Mouse (Mus musculus): Measurements from ENCODE around the gene Rtn1.

DNA sequence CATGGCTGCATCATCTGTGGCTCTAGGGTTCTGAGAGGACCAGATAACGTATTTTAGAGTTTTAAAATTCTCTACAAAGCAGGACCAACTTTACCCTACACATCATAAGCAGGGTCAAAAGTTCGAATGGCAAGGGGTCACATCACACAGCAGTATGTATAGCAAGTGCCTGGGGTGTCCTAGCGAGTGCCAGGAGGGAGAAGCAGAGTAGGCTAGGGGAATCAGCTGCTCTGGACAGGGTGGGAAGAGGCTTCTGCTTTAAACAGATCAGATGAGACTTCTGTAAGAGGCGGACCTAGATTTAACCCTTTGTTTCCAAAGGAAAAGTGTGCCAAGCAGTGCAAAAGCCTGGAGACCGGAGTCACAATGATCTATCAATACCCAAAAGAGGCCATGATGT lies 103.4 kb downstream of the Rtn1 start:
- no peak for TF ChIP-seq EP300 (IDR thresholded peaks at IDR 0.05; ENCODE audit: low read depth)
- no peak for TF ChIP-seq CTCF (IDR thresholded peaks at IDR 0.05; ENCODE audit: low read depth)
